Mouse (Mus musculus) hindbrain, embryonic 10.5 days (tissue): ENCODE results near the gene B3galt6. TPM values are rescaled to one million over a fixed set of nuclear protein-coding genes. Genes with fewer than 3 reads are reported as not detected.

Experiments used
- polyA plus RNA-seq: library from polyadenylated mRNA; unstranded; fragments of >200 nt; fragmentation: Nextera tagmentation; extraction: Ambion mirVana; gene quantifications from 2 replicates; pipeline ENCODE4 v1.2.1, GENCODE M21; 2016

B3galt6 gene
- polyA plus RNA-seq, 1 experiment from 2014 or later: 17.2 TPM

Other genes with a start within 250 kb of the B3galt6 start
- gene Atad3a, start 231.6 kb downstream of the B3galt6 start, polyA plus RNA-seq: 110 and 124 TPM in 2 replicates
- 13.4 and 14.0 TPM in 2 replicates for gene Vwa1, start 218.0 kb downstream of the B3galt6 start, polyA plus RNA-seq
- gene Tmem88b, start 206.8 kb downstream of the B3galt6 start, polyA plus RNA-seq: 0.31 and 0.67 TPM in 2 replicates
- 0.18 TPM in 1 of 2 replicates, not detected in the other for gene Ankrd65, start 202.2 kb downstream of the B3galt6 start, polyA plus RNA-seq
- 252 and 253 TPM in 2 replicates for gene Mrpl20, start 189.8 kb downstream of the B3galt6 start, polyA plus RNA-seq
- gene Ccnl2, start 180.2 kb downstream of the B3galt6 start, polyA plus RNA-seq: 167 and 178 TPM in 2 replicates
- 171 and 186 TPM in 2 replicates for gene Aurkaip1, start 161.4 kb downstream of the B3galt6 start, polyA plus RNA-seq
- 56.1 and 56.7 TPM in 2 replicates for gene Mxra8, start 153.0 kb downstream of the B3galt6 start, polyA plus RNA-seq
- gene Dvl1, start 145.2 kb downstream of the B3galt6 start, polyA plus RNA-seq: 4.3 and 5.1 TPM in 2 replicates
- gene Tas1r3, start 129.3 kb downstream of the B3galt6 start, polyA plus RNA-seq: 0.37 and 0.41 TPM in 2 replicates
- gene Cptp, start 123.2 kb downstream of the B3galt6 start, polyA plus RNA-seq: 22.0 and 24.8 TPM in 2 replicates
- gene Ints11, start 123.1 kb downstream of the B3galt6 start, polyA plus RNA-seq: 103 and 104 TPM in 2 replicates
- 49.4 and 52.8 TPM in 2 replicates for gene Pusl1, start 100.9 kb downstream of the B3galt6 start, polyA plus RNA-seq
- 32.2 and 41.4 TPM in 2 replicates for gene Acap3, start 100.8 kb downstream of the B3galt6 start, polyA plus RNA-seq
- 146 and 157 TPM in 2 replicates for gene Ube2j2, start 48.8 kb downstream of the B3galt6 start, polyA plus RNA-seq
- 24.4 and 25.2 TPM in 2 replicates for gene C1qtnf12, start 30.3 kb downstream of the B3galt6 start, polyA plus RNA-seq
- 131 and 135 TPM in 2 replicates for gene Sdf4, start 223 bp upstream of the B3galt6 start, polyA plus RNA-seq
- 0.30 and 1.3 TPM in 2 replicates for gene Tnfrsf4, start 21.2 kb upstream of the B3galt6 start, polyA plus RNA-seq
- 1.3 and 1.4 TPM in 2 replicates for gene Tnfrsf18, start 33.5 kb upstream of the B3galt6 start, polyA plus RNA-seq
- 0.27 and 0.30 TPM in 2 replicates for gene Ttll10, start 66.8 kb upstream of the B3galt6 start, polyA plus RNA-seq
- gene 9430015G10Rik, start 117.3 kb upstream of the B3galt6 start, polyA plus RNA-seq: 62.3 and 72.7 TPM in 2 replicates
- 0.71 and 0.75 TPM in 2 replicates for gene Rnf223, start 137.9 kb upstream of the B3galt6 start, polyA plus RNA-seq
- 72.6 and 85.8 TPM in 2 replicates for gene Agrn, start 204.8 kb upstream of the B3galt6 start, polyA plus RNA-seq
- 0.50 TPM in 1 of 2 replicates, not detected in the other for gene Isg15, start 208.2 kb upstream of the B3galt6 start, polyA plus RNA-seq
- gene AW011738, start 210.7 kb upstream of the B3galt6 start, polyA plus RNA-seq: 4.3 and 7.0 TPM in 2 replicates
- 1.2 and 1.8 TPM in 2 replicates for gene Perm1, start 223.2 kb upstream of the B3galt6 start, polyA plus RNA-seq
- gene Plekhn1, start 242.2 kb upstream of the B3galt6 start, polyA plus RNA-seq: 22.3 and 23.0 TPM in 2 replicates
- 91.4 and 108 TPM in 2 replicates for gene Noc2l, start 243.4 kb upstream of the B3galt6 start, polyA plus RNA-seq